Mouse (Mus musculus) stomach, postnatal 0 days (tissue): ENCODE measurements around the gene Syt13.

Experiments used
- CTCF ChIP-seq: IDR thresholded peaks from 2 replicates; pipeline ENCODE4 v1.5.1; 2016; ENCODE audit warnings: antibody characterized with exemption, low read depth, mild to moderate bottlenecking, moderate library complexity
- EP300 ChIP-seq: optimal IDR thresholded peaks from 2 replicates; pipeline ENCODE3; 2016; ENCODE audit warnings: antibody characterized with exemption

DNA sequence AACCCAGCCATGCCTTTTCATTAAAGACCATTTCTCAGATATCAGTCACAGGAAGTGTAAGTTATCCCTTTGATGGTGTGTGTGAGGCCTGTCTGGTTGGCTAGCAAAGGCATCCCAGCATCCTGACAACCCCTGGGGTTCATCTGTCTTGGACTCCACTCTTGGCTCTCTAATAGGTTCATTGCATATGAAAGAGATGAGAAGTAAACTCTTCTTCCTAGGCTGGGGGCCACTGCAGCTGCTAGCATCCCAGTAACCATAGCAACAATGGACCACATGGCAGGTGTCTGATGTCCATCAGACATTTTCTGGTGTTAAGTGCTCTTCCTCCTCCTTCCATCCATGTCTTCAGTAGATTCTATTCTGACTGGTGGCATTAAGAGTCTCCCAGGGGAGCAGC lies 2.6 kb upstream of the Syt13 start:
- TF ChIP-seq CTCF (no peak), EP300 (no peak)
